Mouse (Mus musculus) liver, embryonic 16.5 days (tissue): Measurements from ENCODE around the gene Rfx7. TPM values are rescaled to one million over a fixed set of nuclear protein-coding genes. Genes with fewer than 3 reads are reported as not detected.
"Not testable (repeated sequence)": the region's sequence is repeated elsewhere in the genome, so short reads cannot be mapped to it uniquely, and the experiment has no call there.

ENCODE experiments used
- ATAC-seq: fragments of 200-750 bp; cut with Nextera tagmentation; 2 replicates; pipeline ENCODE4 v1.8.0; 2017; ENCODE audit warnings: low read depth, mild to moderate bottlenecking, moderate number of reproducible peaks, moderate library complexity
- H3K27ac ChIP-seq: fragments of 300-500 bp; sonication (generic); 2 replicates; pipeline ENCODE4 v1.5.1; 2014; ENCODE audit warnings: mild to moderate bottlenecking, low read length
- H3K27me3 ChIP-seq: fragments of 300-500 bp; sonication (generic); 2 replicates; pipeline ENCODE4 v1.6.1; 2014; ENCODE audit warnings: low read depth, low read length, mixed read lengths; ENCODE audit not compliant: control insufficient read depth, insufficient read depth
- H3K36me3 ChIP-seq: fragments of 300-500 bp; sonication (generic); 2 replicates; pipeline ENCODE4 v1.6.1; 2014; ENCODE audit warnings: mild to moderate bottlenecking; ENCODE audit not compliant: control insufficient read depth, insufficient read depth
- H3K4me1 ChIP-seq: fragments of 300-500 bp; sonication (generic); 2 replicates; pipeline ENCODE4 v1.6.1; 2014; ENCODE audit warnings: low read depth, low read length, mixed read lengths; ENCODE audit not compliant: control insufficient read depth
- H3K4me2 ChIP-seq: fragments of 300-500 bp; sonication (generic); 2 replicates; pipeline ENCODE4 v1.6.1; 2014; ENCODE audit warnings: low read depth, low read length, mixed read lengths
- H3K4me3 ChIP-seq: fragments of 300-500 bp; sonication (generic); 2 replicates; pipeline ENCODE4 v1.5.1; 2014; ENCODE audit warnings: low read depth, mild to moderate bottlenecking, low read length
- H3K9ac ChIP-seq: fragments of 300-500 bp; sonication (generic); 2 replicates; pipeline ENCODE4 v1.6.1; 2014; ENCODE audit warnings: low read depth, low read length
- H3K9me3 ChIP-seq: fragments of 300-500 bp; sonication (generic); replicated peaks from 2 replicates; pipeline ENCODE4 v1.6.1; 2016; ENCODE audit warnings: low read length; ENCODE audit not compliant: control insufficient read depth
- WGBS: fragments of 180-500 bp; shearing (Covaris S2); extraction: QIAGEN DNeasy Blood & Tissue Kit; methylation state at CpG from one replicate; pipeline ENCODE4 v1.1.7; 2014; ENCODE audit not compliant: insufficient replicate concordance; 5-methylcytosine and 5-hydroxymethylcytosine counted together
- polyA plus RNA-seq: library from polyadenylated mRNA; unstranded; fragments of >200 nt; fragmentation: Nextera tagmentation; extraction: Ambion mirVana; gene quantifications from 2 replicates; pipeline ENCODE4 v1.2.1, GENCODE M21; 2015

Gene Rfx7
- polyA plus RNA-seq, 1 experiment from 2014 or later = 2.1 TPM

DNA sequence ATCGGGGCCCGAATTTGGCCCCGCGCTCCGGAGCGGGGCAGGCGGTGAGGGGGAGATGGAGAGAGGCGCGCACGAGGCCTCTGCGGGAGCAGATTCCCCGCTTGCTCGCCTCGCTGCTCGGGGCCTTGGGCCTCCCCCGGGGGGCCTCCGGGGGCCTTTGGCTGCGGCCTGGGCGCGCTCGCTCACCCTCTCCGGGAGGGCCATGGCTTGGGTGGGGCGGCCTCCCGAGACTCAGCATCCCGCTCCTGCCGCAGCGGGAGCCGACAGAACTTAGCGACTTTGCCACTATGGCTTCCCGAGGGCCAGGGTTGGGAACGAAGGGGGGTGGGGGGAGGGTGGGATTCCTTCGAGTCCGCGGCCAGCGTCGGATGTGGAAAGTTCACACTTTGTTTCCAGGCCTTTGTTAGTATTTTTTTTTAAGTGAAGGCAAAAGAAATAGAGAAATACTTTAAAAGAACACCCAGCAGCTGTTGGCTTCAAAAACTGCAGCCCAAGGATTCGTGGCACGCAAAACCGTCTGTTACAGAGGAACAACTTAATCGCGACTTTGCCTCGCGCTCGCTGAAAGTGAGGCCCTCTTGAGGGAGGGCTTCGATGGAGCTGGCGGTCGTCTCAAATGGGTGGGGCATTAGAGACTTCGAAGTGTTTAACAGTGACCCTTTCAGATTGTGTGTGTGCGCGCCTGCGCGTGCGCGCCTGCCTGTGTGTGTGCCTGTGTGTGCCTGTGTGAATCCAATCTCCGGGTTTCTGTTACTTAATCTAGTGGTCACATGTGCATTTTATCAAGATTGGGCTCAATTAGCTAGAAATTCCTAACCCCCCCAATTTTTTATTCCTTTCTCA, 130.9 kb downstream of the Rfx7 start:
- peak overlapping the region; percentile 94 for H3K27ac ChIP-seq
- peak overlapping the region; percentile 88 for H3K4me3 ChIP-seq
- ATAC-seq = peak; percentile 66
- H3K36me3 ChIP-seq = peaks cover 9% of the 10 kb centered on the region
- peak overlapping the region; percentile 91 for H3K4me2 ChIP-seq
- H3K9ac ChIP-seq = peak overlapping the region; percentile 96
- H3K27me3 ChIP-seq = no peaks in the 10 kb centered on the region
- H3K9me3 ChIP-seq = no peaks in the 10 kb centered on the region
- H3K4me1 ChIP-seq = peaks cover 37% of the 10 kb centered on the region
- WGBS = under 1% methylated on average over 50 of the region's 55 CpGs

DNA sequence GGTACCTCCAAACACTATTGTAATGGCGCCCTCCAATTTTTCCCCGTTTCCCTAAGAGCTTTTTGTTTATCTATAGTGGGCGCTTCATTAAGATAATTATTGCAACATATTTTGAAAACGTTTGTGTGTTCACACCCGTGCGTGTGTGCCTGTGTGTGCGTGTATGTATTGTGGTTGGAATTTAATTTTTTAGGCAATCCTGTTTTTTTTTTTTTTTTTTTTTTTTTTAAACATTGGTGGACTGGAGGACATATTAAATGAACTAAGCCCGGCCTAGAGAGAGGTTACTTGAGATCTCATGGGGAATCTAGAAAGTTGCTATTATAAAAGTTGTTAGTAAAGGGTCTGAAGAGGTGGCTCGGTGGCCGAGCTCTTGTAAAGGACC, 131.5 kb downstream of the Rfx7 start:
- ATAC-seq = no peak
- peaks cover 9% of the 10 kb centered on the region for H3K36me3 ChIP-seq
- peak overlapping the region; percentile 94 for H3K27ac ChIP-seq
- H3K4me1 ChIP-seq = peaks cover 37% of the 10 kb centered on the region
- 11% methylated on average over 10 of the region's 10 CpGs for WGBS
- peak overlapping the region; percentile 91 for H3K4me2 ChIP-seq
- peak overlapping the region; percentile 88 for H3K4me3 ChIP-seq
- no peaks in the 10 kb centered on the region for H3K9me3 ChIP-seq
- H3K27me3 ChIP-seq = no peaks in the 10 kb centered on the region
- H3K9ac ChIP-seq = peak overlapping the region; percentile 96

- ATAC-seq = no peak
- WGBS = 64% methylated on average over 12 of the region's 12 CpGs
- 0 out of 2 replicates have a peak overlapping the region, but pooled peaks have one; percentile 96 for H3K9ac ChIP-seq
- H3K36me3 ChIP-seq = peaks cover 11% of the 10 kb centered on the region
- H3K4me3 ChIP-seq = peak overlapping the region; percentile 88
- H3K27ac ChIP-seq = peak overlapping the region; percentile 15; the same call in 1 of the 2 replicates
- peak overlapping the region; percentile 91 for H3K4me2 ChIP-seq
- no peaks in the 10 kb centered on the region for H3K9me3 ChIP-seq
- H3K27me3 ChIP-seq = no peaks in the 10 kb centered on the region
- H3K4me1 ChIP-seq = peaks cover 37% of the 10 kb centered on the region
These were observed 132.6 kb downstream of the Rfx7 start for GRCm38 (mm10) chr9:72664409-72665351.

DNA sequence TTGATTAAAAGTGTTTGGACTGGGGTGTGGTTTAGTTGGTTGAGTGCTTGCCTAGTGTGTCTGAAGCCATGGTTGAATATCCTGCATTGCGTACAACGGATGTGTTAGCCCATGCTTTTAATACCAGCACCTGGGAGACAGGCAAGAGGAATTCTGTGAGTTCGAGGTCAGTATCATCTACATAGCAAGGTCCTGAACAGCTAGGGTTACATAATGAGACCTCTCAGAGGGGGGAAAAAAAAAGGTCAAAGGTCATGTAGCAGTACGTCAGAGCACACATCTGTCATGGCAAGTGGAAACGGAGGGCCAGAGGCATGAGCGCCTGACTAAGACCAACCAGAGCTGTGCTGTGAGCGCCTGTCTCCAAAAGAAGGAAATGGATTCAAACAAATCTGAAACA, 133.5 kb downstream of the Rfx7 start:
- 66% methylated on average over 7 of the region's 7 CpGs for WGBS
- Histone ChIP-seq H3K4me1 (peaks cover 37% of the 10 kb centered on the region), H3K4me2 (no peak overlapping the region), H3K27ac (0 out of 2 replicates have a peak overlapping the region, but pooled peaks have one; percentile 47), H3K9me3 (no peaks in the 10 kb centered on the region), H3K4me3 (no peak overlapping the region), H3K27me3 (no peaks in the 10 kb centered on the region), H3K36me3 (peaks cover 18% of the 10 kb centered on the region), H3K9ac (no peak overlapping the region)
- ATAC-seq = no peak

DNA sequence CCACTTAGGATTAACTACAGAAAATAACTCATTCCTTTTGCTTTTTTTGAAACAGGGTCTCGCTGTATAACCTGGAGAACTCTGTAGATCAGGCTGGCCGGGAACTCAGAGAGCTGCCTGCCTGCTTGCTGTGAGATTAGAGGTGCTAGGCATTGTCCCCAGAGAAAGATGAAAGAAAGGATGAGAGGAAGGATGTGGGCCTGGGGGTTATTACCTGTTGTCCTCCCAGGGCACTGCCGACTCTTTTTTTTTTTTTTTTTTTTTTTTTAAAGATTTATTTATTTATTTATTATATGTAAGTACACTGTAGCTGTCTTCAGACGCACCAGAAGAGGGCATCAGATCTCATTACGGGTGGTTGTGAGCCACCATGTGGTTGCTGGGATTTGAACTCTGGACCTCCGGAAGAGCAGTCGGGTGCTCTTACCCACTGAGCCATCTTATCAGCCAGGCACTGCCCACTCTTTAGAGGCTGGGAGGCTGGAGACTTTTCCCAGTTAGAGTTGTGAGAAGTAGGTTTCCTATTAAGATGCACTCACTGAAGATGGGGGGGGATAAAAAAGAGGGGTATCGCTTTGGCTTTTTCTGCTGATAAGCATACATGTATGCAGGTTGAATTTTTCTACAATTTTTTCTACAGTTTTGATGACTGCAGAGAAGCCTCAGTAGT, 134.4 kb downstream of the Rfx7 start:
- not testable (repeated sequence) for ATAC-seq, H3K4me2 ChIP-seq, H3K27me3 ChIP-seq, H3K9ac ChIP-seq, H3K9me3 ChIP-seq, H3K4me3 ChIP-seq, H3K27ac ChIP-seq
- Histone ChIP-seq H3K36me3 (peaks cover 22% of the 10 kb centered on the region), H3K4me1 (peaks cover 33% of the 10 kb centered on the region)
- WGBS = 57% methylated on average over 6 of the region's 8 CpGs

DNA sequence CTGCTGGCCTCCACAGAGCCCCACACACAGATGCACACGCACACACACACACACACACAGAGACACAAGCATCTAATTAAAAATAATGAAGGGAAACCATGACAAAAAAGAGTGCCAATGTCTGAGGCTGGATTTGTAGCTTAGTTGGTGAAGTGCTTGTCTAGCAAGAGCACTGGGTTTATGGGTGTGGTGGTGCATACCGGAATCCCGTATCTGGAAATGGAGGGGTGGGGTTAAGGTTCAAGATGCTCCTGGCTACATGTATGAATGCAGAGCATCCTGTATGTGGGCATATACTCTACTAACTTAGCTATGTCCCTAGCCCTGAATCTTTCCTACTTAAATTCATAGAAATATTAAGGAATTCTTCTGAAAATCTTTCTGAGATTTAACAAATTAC, 135.1 kb downstream of the Rfx7 start:
- Histone ChIP-seq H3K4me1 (peaks cover 29% of the 10 kb centered on the region), H3K27me3 (no peaks in the 10 kb centered on the region), H3K4me2 (no peak overlapping the region), H3K9ac (no peak overlapping the region), H3K9me3 (no peaks in the 10 kb centered on the region), H3K27ac (no peak overlapping the region), H3K4me3 (no peak overlapping the region), H3K36me3 (peaks cover 25% of the 10 kb centered on the region)
- WGBS = 59% methylated on average over 3 of the region's 3 CpGs
- no peak for ATAC-seq

DNA sequence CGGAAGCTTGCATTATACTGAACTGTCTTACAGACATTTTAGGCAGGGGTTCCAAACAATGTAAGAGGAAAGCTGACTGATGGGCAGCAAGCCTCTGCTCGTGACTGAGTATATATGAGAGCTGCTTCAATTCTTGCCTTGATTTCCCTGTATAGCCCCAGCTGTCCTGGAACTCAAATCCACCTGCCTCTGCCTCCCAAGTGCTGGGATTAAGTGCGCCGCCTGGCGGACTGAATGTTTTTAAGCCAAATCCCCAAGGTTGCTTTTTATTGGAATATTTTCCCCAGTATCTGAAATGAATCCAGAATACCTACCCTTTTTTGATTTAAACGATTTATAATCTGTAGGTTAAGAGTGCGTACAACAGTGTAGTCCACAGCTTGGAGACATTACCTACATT, 137.3 kb downstream of the Rfx7 start:
- Histone ChIP-seq H3K27me3 (no peaks in the 10 kb centered on the region), H3K4me2 (no peak overlapping the region), H3K4me3 (no peak overlapping the region), H3K4me1 (peaks cover 19% of the 10 kb centered on the region), H3K27ac (no peak overlapping the region), H3K36me3 (peaks cover 31% of the 10 kb centered on the region), H3K9ac (no peak overlapping the region), H3K9me3 (no peaks in the 10 kb centered on the region)
- no peak for ATAC-seq
- WGBS = 82% methylated on average over 7 of the region's 7 CpGs

GRCm38 (mm10) chr9:72672361-72672760, 140.3 kb downstream of the Rfx7 start:
- ATAC-seq = no peak
- no peak overlapping the region for H3K9ac ChIP-seq
- 16% methylated on average over 2 of the region's 2 CpGs for WGBS
- H3K36me3 ChIP-seq = peaks cover 43% of the 10 kb centered on the region
- no peaks in the 10 kb centered on the region for H3K27me3 ChIP-seq
- H3K4me3 ChIP-seq = no peak overlapping the region
- H3K9me3 ChIP-seq = no peaks in the 10 kb centered on the region
- H3K4me2 ChIP-seq = no peak overlapping the region
- no peaks in the 10 kb centered on the region; the same call in none of the 2 replicates for H3K4me1 ChIP-seq
- no peak overlapping the region for H3K27ac ChIP-seq
